ENCODE assay signal across 7 mouse cellular contexts in genomic region chr6:58542852-58543251, GRCm38 (mm10). TPM values are rescaled to one million over a fixed set of nuclear protein-coding genes. Genes with fewer than 3 reads are reported as not detected.
DNase-seq lines count a peak whose midpoint lies in the region; ATAC-seq and TF ChIP-seq lines count a peak whose summit lies in the region.
"Not testable (repeated sequence)": the region's sequence is repeated elsewhere in the genome, so short reads cannot be mapped to it uniquely, and the experiment has no call there.

No protein-coding gene starts in this region.

- not testable (repeated sequence) for H3K4me3 ChIP-seq in MEL (ENCODE audit: control insufficient read depth in 1 of 2, insufficient read depth in 1 of 2, low read depth in 2 of 2, low read length in 2 of 2); embryonic facial prominence, embryonic 11.5 days (ENCODE audit: low read depth, low read length); hindbrain, embryonic 10.5 days; layer of hippocampus, adult 2 months

- H3K27ac ChIP-seq in MEL (ENCODE audit: control insufficient read depth, low read depth, low read length); embryonic facial prominence, embryonic 11.5 days (replicated peaks; ENCODE audit: low read depth, low read length); hindbrain, embryonic 10.5 days; layer of hippocampus, adult 2 months: not testable (repeated sequence)

- H3K9ac ChIP-seq in MEL (ENCODE audit: control insufficient read depth, low read depth, low read length, poor library complexity, severe bottlenecking); embryonic facial prominence, embryonic 11.5 days (replicated peaks; ENCODE audit: low read length): not testable (repeated sequence)

- H3K36me3 ChIP-seq in MEL (ENCODE audit: control insufficient read depth in 1 of 2, insufficient read depth in 2 of 2, low read length in 2 of 2); embryonic facial prominence, embryonic 11.5 days (replicated peaks; ENCODE audit: control insufficient read depth, insufficient read depth, low read depth, low read length); hindbrain, embryonic 10.5 days: not testable (repeated sequence)

- not testable (repeated sequence) for H3K27me3 ChIP-seq in MEL (ENCODE audit: control insufficient read depth in 1 of 2, insufficient read depth in 2 of 2, low read length in 2 of 2); embryonic facial prominence, embryonic 11.5 days (ENCODE audit: control insufficient read depth, insufficient read depth, low read length); hindbrain, embryonic 10.5 days (ENCODE audit: insufficient read depth, poor library complexity, severe bottlenecking)

- not testable (repeated sequence) for TF ChIP-seq EP300 in MEL (IDR thresholded peaks at IDR 0.05; ENCODE audit: low read depth in 1 of 2, low read length in 2 of 2)

- 61% methylated on average over 8 of the region's 8 CpGs for WGBS in embryonic facial prominence, embryonic 11.5 days
- WGBS in hindbrain, embryonic 10.5 days, result 63% methylated on average over 8 of the region's 8 CpGs

- H3K79me2 ChIP-seq in MEL (ENCODE audit: control insufficient read depth, insufficient read depth, low read length, poor library complexity), result not testable (repeated sequence)

- TF ChIP-seq CTCF in MEL (IDR thresholded peaks at IDR 0.05 in 2 of 3, conservative IDR thresholded peaks at IDR 0.05 in 1 of 3; ENCODE audit: control insufficient read depth in 1 of 3, insufficient read depth in 1 of 3, low read depth in 2 of 3, low read length in 3 of 3, poor library complexity in 1 of 3, severe bottlenecking in 1 of 3), result peak; percentile 45 to 50 (median 46)
- TF ChIP-seq CTCF in brain, embryonic 14.5 days (IDR thresholded peaks at IDR 0.05; ENCODE audit: borderline replicate concordance, extremely low read depth, insufficient read depth, insufficient read length), result peak; percentile 39; the same call in 1 of the 2 replicates
- TF ChIP-seq CTCF in layer of hippocampus, adult 2 months (conservative IDR thresholded peaks at IDR 0.05), result peak; percentile 76

- TF ChIP-seq RAD21 in MEL (IDR thresholded peaks at IDR 0.05; ENCODE audit: low read depth, low read length), result peak; percentile 14

- not testable (repeated sequence) for H3K9me3 ChIP-seq in MEL (replicated peaks; ENCODE audit: insufficient read depth, low read length); embryonic facial prominence, embryonic 11.5 days (replicated peaks; ENCODE audit: control insufficient read depth, low read length); hindbrain, embryonic 10.5 days

- peak; percentile 68 for DNase-seq in MEL (ENCODE audit: low read depth, low spot score)
- DNase-seq in brain, embryonic 14.5 days (ENCODE audit: low read depth), result peak; percentile 22
- DNase-seq in embryonic facial prominence, embryonic 11.5 days (ENCODE audit: low spot score), result peak; percentile 23
- peak; percentile 12 for DNase-seq in hindbrain, embryonic 10.5 days (ENCODE audit: low spot score)
- peak in 1 of 2 experiments; percentile 42 for DNase-seq in layer of hippocampus, adult 2 months (ENCODE audit: low spot score in 2 of 2)
- DNase-seq in lung, postnatal 10 days, result peak; percentile 42
- DNase-seq in right cerebral cortex, postnatal 14 days, result peak; percentile 67

- not testable (repeated sequence) for TF ChIP-seq POLR2A in MEL (IDR thresholded peaks at IDR 0.05; ENCODE audit: control insufficient read depth in 1 of 2, insufficient read depth in 1 of 2, low read depth in 1 of 2, low read length in 2 of 2, poor library complexity in 1 of 2); brain, embryonic 14.5 days (IDR thresholded peaks at IDR 0.05; ENCODE audit: borderline replicate concordance, extremely low read depth, insufficient read depth, insufficient read length, poor library complexity, severe bottlenecking)

- not testable (repeated sequence) for H3K4me1 ChIP-seq in MEL (ENCODE audit: control insufficient read depth in 1 of 2, insufficient read depth in 2 of 2, low read length in 2 of 2); embryonic facial prominence, embryonic 11.5 days (ENCODE audit: control insufficient read depth, insufficient read depth, low read length); hindbrain, embryonic 10.5 days (replicated peaks)

- not testable (repeated sequence) for H3K4me2 ChIP-seq in embryonic facial prominence, embryonic 11.5 days (ENCODE audit: low read depth, low read length)

- ATAC-seq in embryonic facial prominence, embryonic 11.5 days (replicated peaks; ENCODE audit: insufficient number of reproducible peaks, low FRiP score, low TSS enrichment, low read depth), result not testable (repeated sequence)

TF ChIP-seq in MEL, 35 proteins besides CTCF, POLR2A, EP300 and RAD21:
- TF ChIP-seq SMC3 (IDR thresholded peaks at IDR 0.05; ENCODE audit: low read depth, low read length) (peak; percentile 52), GATA1 (IDR thresholded peaks at IDR 0.05; ENCODE audit: low read depth, low read length) (0 out of 2 replicates have a peak, but pooled peaks have one; percentile 25)

RNA-seq across cellular contexts. Expression of gene Abcg2, which starts 41.5 kb away (rescaled TPM):
- 16.2 and 20.9 TPM in 2 replicates for total RNA-seq in MEL (2012; rRNA removed)
- polyA plus RNA-seq in MEL (2012; ENCODE audit: insufficient read depth in 1 of 2, insufficient read length in 2 of 2, low read depth in 1 of 2, low replicate concordance in 2 of 2, missing spikeins in 1 of 2), result 10 to 100 TPM in 1 of 2 experiments, not detected in 1; 14.4 TPM
- polyA plus RNA-seq in brain, embryonic 14.5 days (2012; rRNA removed), result 20.5 and 22.1 TPM in 2 replicates
- polyA plus RNA-seq in embryonic facial prominence, embryonic 11.5 days (2014; fragmentation: Nextera tagmentation; extraction: Ambion mirVana), result 59.7 and 66.7 TPM in 2 replicates
- 41.6 and 50.6 TPM in 2 replicates for polyA plus RNA-seq in hindbrain, embryonic 10.5 days (2016; fragmentation: Nextera tagmentation; extraction: Ambion mirVana)
- total RNA-seq in layer of hippocampus, adult 2 months (2021), result 10 to 100 TPM; 19.8 to 23.8 TPM
